Mouse (Mus musculus) CH12.LX (cell line): ENCODE measurements around the gene Golim4. TPM values are rescaled to one million over a fixed set of nuclear protein-coding genes. Genes with fewer than 3 reads are reported as not detected.
A peak's percentile ranks its signal among the peaks of the same experiment; 100 is the strongest.

Experiments
- DNase-seq: peaks from one replicate; pipeline ENCODE4 v3.0.0-alpha.2; 2013; ENCODE audit errors: extremely low read depth
- H3K27ac ChIP-seq: 2 replicates; pipeline ENCODE4 v1.5.1; 2012; ENCODE audit warnings: low read depth, mild to moderate bottlenecking, control low read depth, moderate library complexity; ENCODE audit not compliant: insufficient read depth
- H3K27me3 ChIP-seq: replicated peaks from 2 replicates; pipeline ENCODE3; 2012; ENCODE audit warnings: inconsistent platforms
- H3K36me3 ChIP-seq, 2 experiments: replicated peaks in 1 of 2; 2 replicates each; pipeline versions ENCODE3 to v1.6.1; 2012; ENCODE audit warnings: inconsistent platforms in 1 of 2, low read length in 1 of 2, mild to moderate bottlenecking in 1 of 2, mixed read lengths in 1 of 2, moderate library complexity in 1 of 2; ENCODE audit not compliant: control insufficient read depth in 1 of 2, insufficient read depth in 1 of 2
- H3K4me1 ChIP-seq, 2 experiments: 2 replicates each; pipeline ENCODE4 v1.6.1; 2012; ENCODE audit warnings: inconsistent platforms in 1 of 2, moderate library complexity in 1 of 2; ENCODE audit not compliant: insufficient read depth in 2 of 2, control insufficient read depth in 1 of 2
- H3K4me2 ChIP-seq: 2 replicates; pipeline ENCODE4 v1.6.1; 2012; ENCODE audit warnings: low read depth, mild to moderate bottlenecking, control low read depth; ENCODE audit not compliant: poor library complexity, insufficient read depth, severe bottlenecking
- H3K4me3 ChIP-seq, 3 experiments: fragments of 150-350 bp in 1 of 3; sonication (generic) in 1 of 3; replicated peaks in 1 of 3; 2 replicates each; pipeline versions ENCODE3 to v1.5.1; 2011 to 2012; ENCODE audit warnings: low read depth in 2 of 3, low read length in 2 of 3, mild to moderate bottlenecking in 2 of 3, moderate library complexity in 2 of 3, control low read depth in 1 of 3, improper control_type of control experiment in 1 of 3, inconsistent platforms in 1 of 3, mixed read lengths in 1 of 3; ENCODE audit not compliant: poor library complexity in 1 of 3
- H3K79me2 ChIP-seq: replicated peaks from 2 replicates; pipeline ENCODE4 v1.6.1; 2012; ENCODE audit warnings: mild to moderate bottlenecking, moderate library complexity; ENCODE audit not compliant: control insufficient read depth, poor library complexity, insufficient read depth, severe bottlenecking; ENCODE audit errors: extremely low read depth
- H3K9ac ChIP-seq: 2 replicates; pipeline ENCODE4 v1.6.1; 2012; ENCODE audit warnings: low read depth, mild to moderate bottlenecking, control low read depth, moderate library complexity; ENCODE audit not compliant: insufficient read depth
- H3K9me3 ChIP-seq: replicated peaks from 2 replicates; pipeline ENCODE3; 2012; ENCODE audit warnings: low read length, inconsistent platforms, mixed read lengths
- BHLHE40 ChIP-seq: IDR thresholded peaks from 2 replicates; pipeline ENCODE4 v1.6.1; 2011; ENCODE audit warnings: mild to moderate bottlenecking, low read depth, low read length, improper control_type of control experiment
- CHD2 ChIP-seq: IDR thresholded peaks from 2 replicates; pipeline ENCODE4 v1.6.1; 2011; ENCODE audit warnings: low read length, improper control_type of control experiment
- CTCF ChIP-seq, 2 experiments: IDR thresholded peaks in 1 of 2; conservative IDR thresholded peaks in 1 of 2; 2 replicates each; pipeline ENCODE4 v1.5.1; 2011 to 2012; ENCODE audit warnings: low read depth in 2 of 2, low read length in 2 of 2, improper control_type of control experiment in 1 of 2, inconsistent platforms in 1 of 2, mild to moderate bottlenecking in 1 of 2, moderate library complexity in 1 of 2
- E2F4 ChIP-seq: IDR thresholded peaks from 2 replicates; pipeline ENCODE4 v1.6.1; 2011; ENCODE audit warnings: low read depth, low read length, improper control_type of control experiment; ENCODE audit not compliant: insufficient replicate concordance
- ELF1 ChIP-seq: IDR thresholded peaks from 2 replicates; pipeline ENCODE4 v1.6.1; 2014; ENCODE audit warnings: low read depth, mild to moderate bottlenecking, inconsistent platforms, low read length, improper control_type of control experiment
- EP300 ChIP-seq: IDR thresholded peaks from 2 replicates; pipeline ENCODE4 v1.6.1; 2011; ENCODE audit warnings: low read length, improper control_type of control experiment
- ETS1 ChIP-seq: conservative IDR thresholded peaks from 2 replicates; pipeline ENCODE4 v1.6.1; 2012; ENCODE audit warnings: low read depth, mild to moderate bottlenecking, inconsistent platforms, low read length, improper control_type of control experiment, moderate library complexity
- GABPA ChIP-seq: IDR thresholded peaks from 2 replicates; pipeline ENCODE4 v1.6.1; 2012; ENCODE audit warnings: low read depth, low read length, improper control_type of control experiment, inconsistent platforms; ENCODE audit not compliant: insufficient replicate concordance
- MAX ChIP-seq: IDR thresholded peaks from 2 replicates; pipeline ENCODE4 v1.6.1; 2011; ENCODE audit warnings: low read length, improper control_type of control experiment
- MXI1 ChIP-seq: IDR thresholded peaks from 2 replicates; pipeline ENCODE4 v1.6.1; 2011; ENCODE audit warnings: mild to moderate bottlenecking, low read depth, low read length, improper control_type of control experiment
- MYC ChIP-seq: IDR thresholded peaks from 2 replicates; pipeline ENCODE4 v1.6.1; 2011; ENCODE audit warnings: low read depth, mild to moderate bottlenecking, improper control_type of control experiment, low read length
- NRF1 ChIP-seq: IDR thresholded peaks from 2 replicates; pipeline ENCODE4 v1.6.1; 2014; ENCODE audit warnings: low read depth, mild to moderate bottlenecking, inconsistent platforms, low read length, improper control_type of control experiment, moderate library complexity
- PAX5 ChIP-seq: IDR thresholded peaks from 2 replicates; pipeline ENCODE4 v1.6.1; 2012; ENCODE audit warnings: low read length, inconsistent platforms, mixed read lengths
- POLR2A ChIP-seq: IDR thresholded peaks from 2 replicates; pipeline ENCODE4 v1.6.1; 2011; ENCODE audit warnings: low read depth, mild to moderate bottlenecking, improper control_type of control experiment, low read length
- POLR2AphosphoS2 ChIP-seq: IDR thresholded peaks from 2 replicates; pipeline ENCODE4 v1.6.1; 2011; ENCODE audit warnings: low read depth, low read length, improper control_type of control experiment
- RAD21 ChIP-seq: IDR thresholded peaks from 2 replicates; pipeline ENCODE4 v1.6.1; 2011; ENCODE audit warnings: low read depth, mild to moderate bottlenecking, low read length, improper control_type of control experiment, moderate library complexity
- SIN3A ChIP-seq: IDR thresholded peaks from 2 replicates; pipeline ENCODE4 v1.6.1; 2012; ENCODE audit warnings: low read length, improper control_type of control experiment, inconsistent platforms
- SMC3 ChIP-seq: IDR thresholded peaks from 2 replicates; pipeline ENCODE4 v1.6.1; 2011; ENCODE audit warnings: low read depth, low read length, improper control_type of control experiment
- TCF12 ChIP-seq: IDR thresholded peaks from 2 replicates; pipeline ENCODE4 v1.6.1; 2014; ENCODE audit warnings: low read depth, mild to moderate bottlenecking, inconsistent platforms, low read length, improper control_type of control experiment
- USF1 ChIP-seq: IDR thresholded peaks from 2 replicates; pipeline ENCODE4 v1.6.1; 2014; ENCODE audit warnings: low read depth, mild to moderate bottlenecking, inconsistent platforms, low read length, improper control_type of control experiment
- USF2 ChIP-seq: conservative IDR thresholded peaks from 2 replicates; pipeline ENCODE4 v1.6.1; 2011; ENCODE audit warnings: low read depth, low read length, improper control_type of control experiment
- ZC3H11A ChIP-seq: IDR thresholded peaks from 2 replicates; pipeline ENCODE4 v1.6.1; 2012; ENCODE audit warnings: low read depth, mild to moderate bottlenecking, inconsistent platforms, low read length, improper control_type of control experiment
- ZKSCAN1 ChIP-seq: IDR thresholded peaks from 2 replicates; pipeline ENCODE4 v1.6.1; 2012; ENCODE audit warnings: low read depth, inconsistent platforms, low read length, improper control_type of control experiment, borderline replicate concordance
- ZNF384 ChIP-seq: IDR thresholded peaks from 2 replicates; pipeline ENCODE4 v1.6.1; 2012; ENCODE audit warnings: low read depth, low read length, improper control_type of control experiment, inconsistent platforms
- dilution Hi-C: fragments of 300-500 bp; cut with MboI; formaldehyde crosslinking; loops from 2 replicates; pipeline ENCODE4 v1.14.3; 2020; ENCODE audit warnings: low sequenced_read_pairs; ENCODE audit not compliant: extremely low pct_unique_long_range_greater_than_20kb, extremely low pct_ligation_motif_present
- in situ Hi-C: fragments of 300-500 bp; cut with MboI; formaldehyde crosslinking; loops from 3 replicates; pipeline ENCODE4 v1.14.3; 2019; ENCODE audit warnings: low sequenced_read_pairs, low pct_ligation_motif_present, low pct_unique_long_range_greater_than_20kb, mixed read lengths
- polyA plus RNA-seq: library from polyadenylated mRNA; unstranded; fragments of >175 nt; gene quantifications from 2 replicates; pipeline ENCODE4 v1.2.1, GENCODE M21; 2012; ENCODE audit warnings: low read depth; ENCODE audit not compliant: insufficient read length
- total RNA-seq, 2 experiments: library from RNA; depleted of rRNA; stranded (reverse); fragments of 300-350 nt in 1 of 2; fragments of >200 nt in 1 of 2; gene quantifications; 2 replicates each; pipeline ENCODE4 v1.2.3; 2012 to 2014

Golim4 gene
- total and polyA plus RNA-seq, 3 experiments, result 0.04 to 0.16 TPM; not detected in 1

DNA sequence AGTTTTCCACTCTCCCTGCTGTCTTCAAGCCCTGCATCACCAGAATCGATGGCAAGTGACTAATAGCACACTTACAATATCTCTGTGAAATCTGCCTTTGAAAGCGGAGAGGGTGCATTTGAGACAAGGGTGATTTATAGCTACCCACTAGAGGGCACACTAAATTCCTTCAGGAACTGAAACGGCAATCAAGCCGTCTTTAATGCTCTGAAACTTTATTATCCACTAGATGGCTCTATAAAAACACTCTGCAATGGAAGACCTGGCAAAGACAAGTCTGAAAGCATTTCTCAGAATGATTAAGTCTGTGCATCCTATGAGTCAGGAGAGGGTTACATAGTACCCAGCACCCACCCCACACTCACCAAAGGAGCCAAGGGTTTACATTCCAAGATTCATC, 46.5 kb downstream of the Golim4 start:
- TF ChIP-seq TCF12, result no peak
- no peak for TF ChIP-seq NRF1
- no peak for TF ChIP-seq BHLHE40
- peak; percentile 52 for TF ChIP-seq SMC3
- TF ChIP-seq POLR2A, result no peak
- no peak for TF ChIP-seq USF1
- TF ChIP-seq CTCF (conservative IDR thresholded peaks at IDR 0.05 in 1 of 2, IDR thresholded peaks at IDR 0.05 in 1 of 2; ENCODE audit: low read depth in 2 of 2, low read length in 2 of 2), result peak; percentile 41 to 81; a peak in 3 of 4 replicates
- TF ChIP-seq MXI1, result no peak
- TF ChIP-seq GABPA, result no peak
- TF ChIP-seq RAD21, result peak; percentile 43
- no peak for TF ChIP-seq ZNF384
- no peak for TF ChIP-seq MAX
- no peak for TF ChIP-seq CHD2
- no peak for TF ChIP-seq ZC3H11A
- no peak for TF ChIP-seq EP300
- TF ChIP-seq USF2, result no peak
- no peak for TF ChIP-seq MYC
- Histone ChIP-seq H3K9me3 (no peaks in the 10 kb centered on the region), H3K4me1 (no peaks in the 10 kb centered on the region), H3K9ac (no peak overlapping the region), H3K79me2 (no peaks in the 10 kb centered on the region), H3K4me3 (no peak overlapping the region), H3K36me3 (no peaks in the 10 kb centered on the region), H3K27ac (no peak overlapping the region), H3K4me2 (no peak overlapping the region), H3K27me3 (no peaks in the 10 kb centered on the region)
- in situ Hi-C loops (no loop called here), dilution Hi-C loops (no loop called here)
- peak; percentile 48 for DNase-seq

DNA sequence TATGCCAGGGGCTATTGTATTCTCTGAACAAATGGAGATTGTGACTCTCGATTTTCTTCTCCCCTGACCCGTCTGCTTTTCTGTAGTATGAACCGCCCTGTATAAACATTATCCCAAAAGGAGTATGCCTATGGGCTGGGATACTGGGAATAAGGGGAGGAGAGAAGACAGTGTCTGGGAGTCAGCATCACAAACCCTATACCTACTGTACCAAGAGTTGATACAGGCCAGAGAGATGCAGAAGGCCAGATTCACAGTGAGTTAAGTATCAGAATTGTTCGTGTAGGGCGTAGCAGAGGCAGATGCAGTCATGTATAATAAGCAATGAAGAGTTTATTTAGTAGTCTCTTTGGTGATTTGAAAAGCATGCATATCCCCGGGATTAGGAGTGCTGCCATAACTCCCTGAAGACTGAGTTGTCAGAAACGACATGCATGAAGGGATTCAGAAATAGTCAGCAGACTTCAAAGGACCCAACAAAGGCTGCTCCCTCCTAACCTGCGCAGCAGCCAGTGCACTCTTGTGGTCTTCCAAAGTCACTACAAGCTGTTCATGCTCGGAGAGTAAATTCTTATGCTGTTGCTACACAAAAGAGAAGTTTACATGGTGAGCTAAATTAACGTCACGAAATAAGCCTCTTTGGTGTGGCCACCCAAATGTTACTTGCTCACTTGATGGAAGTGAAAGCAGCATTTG, 54.7 kb downstream of the Golim4 start:
- H3K9ac ChIP-seq, result no peak overlapping the region
- no peaks in the 10 kb centered on the region for H3K9me3 ChIP-seq
- dilution Hi-C loops, result no loop called here
- no peak overlapping the region for H3K4me2 ChIP-seq
- no peak overlapping the region for H3K27ac ChIP-seq
- peaks cover 0 to 3% of the 10 kb centered on the region in 2 experiments; a peak in 1 of 4 replicates for H3K4me1 ChIP-seq
- H3K79me2 ChIP-seq, result no peaks in the 10 kb centered on the region
- DNase-seq, result peak; percentile 30
- TF ChIP-seq RAD21, result peak; percentile 56
- TF ChIP-seq POLR2AphosphoS2, result no peak
- no peak for TF ChIP-seq ZKSCAN1
- no peak for TF ChIP-seq ETS1
- TF ChIP-seq CTCF (conservative IDR thresholded peaks at IDR 0.05 in 1 of 2, IDR thresholded peaks at IDR 0.05 in 1 of 2; ENCODE audit: low read depth in 2 of 2, low read length in 2 of 2), result peak in 1 of 2 experiments; percentile 67; a peak in 2 of 4 replicates
- TF ChIP-seq PAX5, result no peak
- TF ChIP-seq E2F4, result no peak
- TF ChIP-seq SIN3A, result no peak
- TF ChIP-seq ELF1, result no peak
- peak; percentile 48 for TF ChIP-seq SMC3
- TF ChIP-seq, all 38 proteins: peak for 3
- no peaks in the 10 kb centered on the region for H3K27me3 ChIP-seq
- in situ Hi-C loops, result no loop called here
- no peaks in the 10 kb centered on the region for H3K36me3 ChIP-seq
- no peak overlapping the region for H3K4me3 ChIP-seq
